Mouse (Mus musculus) heart, adult 2 months (tissue): Measurements from ENCODE around the gene Mgat4c. TPM values are rescaled to one million over a fixed set of nuclear protein-coding genes. Genes with fewer than 3 reads are reported as not detected.

Source experiments
- DNase-seq, 2 experiments: peaks; one replicate each; pipeline ENCODE4 v3.0.0; 2021
- H3K27ac ChIP-seq: fragments of 200-600 bp; 2 replicates; pipeline ENCODE4 v1.8.1; 2022
- H3K27me3 ChIP-seq: fragments of 200-500 bp; 2 replicates; pipeline ENCODE4 v1.6.1; 2012; ENCODE audit warnings: mild to moderate bottlenecking, low read length, inconsistent platforms, mixed read lengths; ENCODE audit not compliant: control insufficient read depth, insufficient read depth
- H3K36me3 ChIP-seq: fragments of 200-500 bp; 2 replicates; pipeline ENCODE4 v1.6.1; 2012; ENCODE audit warnings: low read length, inconsistent platforms; ENCODE audit not compliant: control insufficient read depth, insufficient read depth
- H3K4me1 ChIP-seq: fragments of 200-500 bp; 2 replicates; pipeline ENCODE4 v1.6.1; 2011; ENCODE audit warnings: low read length; ENCODE audit not compliant: control insufficient read depth, insufficient read depth
- H3K4me3 ChIP-seq: fragments of 200-600 bp; 2 replicates; pipeline ENCODE4 v1.8.1; 2022
- H3K79me2 ChIP-seq: fragments of 200-500 bp; replicated peaks from 2 replicates; pipeline ENCODE4 v1.6.1; 2012; ENCODE audit warnings: mild to moderate bottlenecking, inconsistent platforms, low read length, moderate library complexity, mixed read lengths; ENCODE audit not compliant: control insufficient read depth, insufficient read depth
- H3K9ac ChIP-seq: fragments of 200-500 bp; 2 replicates; pipeline ENCODE4 v1.6.1; 2012; ENCODE audit warnings: low read depth, mild to moderate bottlenecking, control low read depth, inconsistent platforms, low read length, mixed read lengths
- CTCF ChIP-seq: fragments of 200-600 bp; IDR thresholded peaks from 2 replicates; pipeline ENCODE4 v1.8.1; 2022; ENCODE audit warnings: antibody characterized with exemption, mild to moderate bottlenecking, moderate library complexity
- EP300 ChIP-seq: fragments of 200-500 bp; IDR thresholded peaks from 2 replicates; pipeline ENCODE4 v1.6.1; 2011; ENCODE audit warnings: low read depth, low read length, control low read depth; ENCODE audit not compliant: insufficient read depth
- POLR2A ChIP-seq: fragments of 200-500 bp; IDR thresholded peaks from 2 replicates; pipeline ENCODE4 v1.6.1; 2011; ENCODE audit warnings: mild to moderate bottlenecking, low read depth, low read length, control low read depth; ENCODE audit not compliant: insufficient read depth
- WGBS: fragments of 180-500 bp; shearing (Covaris S2); methylation state at CpG from one replicate; pipeline ENCODE4 v1.1.7; 2018; 5-methylcytosine and 5-hydroxymethylcytosine counted together
- intact Hi-C: fragments of 180-260 bp; cut with DNase I; formaldehyde crosslinking; loops from one replicate; pipeline ENCODE4 v1.15.1; 2025
- polyA plus RNA-seq: library from polyadenylated mRNA; depleted of rRNA; stranded (reverse); fragments of >200 nt; gene quantifications from 2 replicates; pipeline ENCODE4 v1.2.3, GENCODE M21; 2012
- total RNA-seq, 2 experiments: library from RNA; stranded (reverse); gene quantifications; 2 replicates each; pipeline ENCODE4 v1.2.3; 2021

Gene Mgat4c
- total and polyA plus RNA-seq, 3 experiments = not detected

- WGBS = 52% methylated on average over 4 of the region's 4 CpGs
These were observed 89.9 kb downstream of the Mgat4c start for GRCm38 (mm10) chr10:101771157-101771556.

GRCm38 (mm10) chr10:101783161-101783744 is 102.0 kb downstream of the Mgat4c start:
- Histone ChIP-seq H3K27me3 (no peaks in the 10 kb centered on the region), H3K4me3 (no peak overlapping the region), H3K4me1 (no peaks in the 10 kb centered on the region), H3K9ac (no peak overlapping the region), H3K36me3 (no peaks in the 10 kb centered on the region), H3K79me2 (no peaks in the 10 kb centered on the region), H3K27ac (no peak overlapping the region)
- intact Hi-C loops = no loop called here
- no peak for DNase-seq
- TF ChIP-seq POLR2A (no peak), EP300 (no peak), CTCF (no peak)
- WGBS = 68% methylated on average over 3 of the region's 3 CpGs

More at GRCm38 (mm10) chr10:101771157-101771556, 89.9 kb downstream of the Mgat4c start:
- Histone ChIP-seq H3K27me3 (no peaks in the 10 kb centered on the region), H3K4me1 (no peaks in the 10 kb centered on the region), H3K79me2 (no peaks in the 10 kb centered on the region), H3K9ac (no peak overlapping the region), H3K36me3 (no peaks in the 10 kb centered on the region), H3K4me3 (no peak overlapping the region), H3K27ac (no peak overlapping the region)
- DNase-seq = no peak
- intact Hi-C loops = no loop called here
- TF ChIP-seq CTCF (no peak), EP300 (no peak), POLR2A (no peak)

GRCm38 (mm10) chr10:101795507-101795906 is 114.2 kb downstream of the Mgat4c start:
- Histone ChIP-seq H3K79me2 (no peaks in the 10 kb centered on the region), H3K9ac (no peak overlapping the region), H3K4me3 (no peak overlapping the region), H3K27ac (no peak overlapping the region), H3K27me3 (no peaks in the 10 kb centered on the region), H3K36me3 (no peaks in the 10 kb centered on the region), H3K4me1 (no peaks in the 10 kb centered on the region)
- WGBS = 75% methylated on average over 1 of the region's 1 CpGs
- TF ChIP-seq POLR2A (no peak), EP300 (no peak), CTCF (no peak)
- no peak for DNase-seq
- intact Hi-C loops = no loop called here

GRCm38 (mm10) chr10:101798831-101799474 is 117.7 kb downstream of the Mgat4c start:
- no peaks in the 10 kb centered on the region for H3K36me3 ChIP-seq
- no peaks in the 10 kb centered on the region for H3K79me2 ChIP-seq
- no peak overlapping the region for H3K9ac ChIP-seq
- H3K27me3 ChIP-seq = no peaks in the 10 kb centered on the region
- DNase-seq = no peak
- no peaks in the 10 kb centered on the region for H3K4me1 ChIP-seq
- intact Hi-C loops = no loop called here
- no peak overlapping the region for H3K4me3 ChIP-seq
- WGBS = 54% methylated on average over 2 of the region's 2 CpGs
- no peak for TF ChIP-seq EP300
- TF ChIP-seq CTCF = no peak
- TF ChIP-seq POLR2A = no peak
- H3K27ac ChIP-seq = no peak overlapping the region

DNA sequence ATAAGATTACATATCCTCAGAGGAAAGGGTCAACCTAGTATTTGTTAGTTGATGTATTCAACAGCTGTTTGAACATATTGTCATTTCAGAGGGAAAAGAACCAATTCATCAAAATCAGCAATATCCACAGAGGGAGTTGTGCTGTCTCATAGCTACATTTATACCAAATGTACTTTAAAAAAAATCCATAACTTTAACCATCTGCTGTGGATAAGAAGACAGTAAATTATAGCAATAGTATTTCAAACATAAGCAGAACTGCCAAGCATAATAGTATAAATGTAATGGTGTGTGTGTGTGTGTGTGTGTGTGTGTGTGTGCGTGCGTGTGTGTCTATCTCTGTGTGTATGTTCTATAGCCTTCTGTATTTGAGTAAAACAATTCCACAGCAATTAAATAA is 127.5 kb downstream of the Mgat4c start:
- no peaks in the 10 kb centered on the region for H3K79me2 ChIP-seq
- H3K27ac ChIP-seq = no peak overlapping the region
- no peaks in the 10 kb centered on the region for H3K36me3 ChIP-seq
- 81% methylated on average over 2 of the region's 2 CpGs for WGBS
- no peak for DNase-seq
- TF ChIP-seq EP300 = no peak
- TF ChIP-seq POLR2A = no peak
- no peaks in the 10 kb centered on the region for H3K4me1 ChIP-seq
- intact Hi-C loops = no loop called here
- no peak overlapping the region for H3K9ac ChIP-seq
- H3K4me3 ChIP-seq = no peak overlapping the region
- H3K27me3 ChIP-seq = no peaks in the 10 kb centered on the region

DNA sequence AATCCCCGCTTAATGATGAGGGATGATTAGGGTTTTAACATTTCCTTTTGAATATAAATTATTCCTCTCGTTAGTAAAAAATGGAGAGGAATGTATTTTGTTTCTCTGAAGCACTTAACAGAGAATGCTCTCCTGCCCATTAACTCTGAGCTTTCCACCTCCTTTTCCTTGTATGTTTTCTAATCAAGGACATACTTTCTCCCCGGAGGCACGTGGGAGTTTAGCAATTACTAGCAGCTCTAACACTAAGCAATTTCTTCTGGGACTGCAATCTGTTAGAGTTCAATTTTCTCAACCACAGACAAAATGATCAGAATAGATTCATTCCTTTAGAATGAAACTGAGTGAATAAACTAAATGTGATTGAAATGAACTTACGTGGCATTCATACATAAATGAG is 135.6 kb downstream of the Mgat4c start:
- WGBS = 82% methylated on average over 5 of the region's 5 CpGs

More for the DNA sequence above, 135.6 kb downstream of the Mgat4c start:
- H3K79me2 ChIP-seq = no peaks in the 10 kb centered on the region
- H3K36me3 ChIP-seq = no peaks in the 10 kb centered on the region
- no peak overlapping the region for H3K4me3 ChIP-seq
- no peak overlapping the region for H3K9ac ChIP-seq
- no peaks in the 10 kb centered on the region for H3K4me1 ChIP-seq
- intact Hi-C loops = no loop called here
- no peaks in the 10 kb centered on the region for H3K27me3 ChIP-seq
- no peak for DNase-seq
- TF ChIP-seq CTCF = no peak
- no peak for TF ChIP-seq POLR2A
- no peak for TF ChIP-seq EP300
- H3K27ac ChIP-seq = no peak overlapping the region
